Mouse (Mus musculus) lung, postnatal 0 days (tissue): ENCODE data around the gene Pgd. TPM values are rescaled to one million over a fixed set of nuclear protein-coding genes. Genes with fewer than 3 reads are reported as not detected.

Experiments
- ATAC-seq: fragments of 200-750 bp; cut with Nextera tagmentation; 2 replicates; pipeline ENCODE4 v1.8.0; 2017; ENCODE audit warnings: moderate library complexity
- DNase-seq: peaks from one replicate; pipeline ENCODE4 v3.0.0-alpha.2; 2016; ENCODE audit warnings: low spot score
- H3K27ac ChIP-seq: fragments of 300-500 bp; sonication (generic); 2 replicates; pipeline ENCODE4 v1.5.1; 2014; ENCODE audit warnings: antibody characterized with exemption, mild to moderate bottlenecking, low read length, mixed read lengths
- H3K27me3 ChIP-seq: fragments of 300-500 bp; sonication (generic); replicated peaks from 2 replicates; pipeline ENCODE4 v1.6.1; 2014; ENCODE audit warnings: low read length, mixed read lengths; ENCODE audit not compliant: insufficient read depth
- H3K36me3 ChIP-seq: fragments of 300-500 bp; sonication (generic); 2 replicates; pipeline ENCODE4 v1.6.1; 2014; ENCODE audit warnings: low read length, mixed read lengths; ENCODE audit not compliant: insufficient read depth
- H3K4me1 ChIP-seq: fragments of 300-500 bp; sonication (generic); 2 replicates; pipeline ENCODE4 v1.6.1; 2014; ENCODE audit warnings: antibody characterized with exemption, low read depth, low read length, mixed read lengths; ENCODE audit not compliant: insufficient read depth
- H3K4me2 ChIP-seq: fragments of 300-500 bp; sonication (generic); replicated peaks from 2 replicates; pipeline ENCODE4 v1.6.1; 2014; ENCODE audit warnings: low read depth, mild to moderate bottlenecking, low read length, moderate library complexity, mixed read lengths
- H3K4me3 ChIP-seq: fragments of 300-500 bp; sonication (generic); 2 replicates; pipeline ENCODE4 v1.5.1; 2014; ENCODE audit warnings: low read depth, low read length
- H3K9ac ChIP-seq: fragments of 300-500 bp; sonication (generic); replicated peaks from 2 replicates; pipeline ENCODE4 v1.6.1; 2014; ENCODE audit warnings: low read depth, mild to moderate bottlenecking
- H3K9me3 ChIP-seq: fragments of 300-500 bp; sonication (generic); 2 replicates; pipeline ENCODE4 v1.6.1; 2016; ENCODE audit warnings: low read length, mixed read lengths
- CTCF ChIP-seq: IDR thresholded peaks from 2 replicates; pipeline ENCODE4 v1.5.1; 2016; ENCODE audit warnings: antibody characterized with exemption, mild to moderate bottlenecking
- EP300 ChIP-seq: IDR thresholded peaks from 2 replicates; pipeline ENCODE4 v1.6.1; 2016; ENCODE audit warnings: antibody characterized with exemption, mild to moderate bottlenecking, control low read depth
- WGBS: fragments of 180-500 bp; shearing (Covaris S2); extraction: QIAGEN DNeasy Blood & Tissue Kit; methylation state at CpG from one replicate; pipeline ENCODE4 v1.1.7; 2014; 5-methylcytosine and 5-hydroxymethylcytosine counted together
- polyA plus RNA-seq: library from polyadenylated mRNA; unstranded; fragments of >200 nt; fragmentation: Nextera tagmentation; extraction: Ambion mirVana; gene quantifications from 2 replicates; pipeline ENCODE4 v1.2.1, GENCODE M21; 2015

Pgd gene
- polyA plus RNA-seq, 1 experiment from 2014 or later, result 119 TPM

GRCm38 (mm10) chr4:149157415-149157973 is 9.1 kb downstream of the Pgd start:
- TF ChIP-seq CTCF (no peak), EP300 (no peak)
- Histone ChIP-seq H3K36me3 (peaks cover 65% of the 10 kb centered on the region), H3K4me2 (no peak overlapping the region), H3K9me3 (no peaks in the 10 kb centered on the region), H3K27me3 (no peaks in the 10 kb centered on the region), H3K9ac (no peak overlapping the region), H3K4me1 (no peaks in the 10 kb centered on the region), H3K27ac (no peak overlapping the region), H3K4me3 (no peak overlapping the region)
- 81% methylated on average over 8 of the region's 8 CpGs for WGBS
- DNase-seq (no peak), ATAC-seq (no peak)

GRCm38 (mm10) chr4:149155711-149156110 is 10.9 kb downstream of the Pgd start:
- no peak overlapping the region for H3K9ac ChIP-seq
- 71% methylated on average over 6 of the region's 6 CpGs for WGBS

GRCm38 (mm10) chr4:149154859-149155258 is 11.7 kb downstream of the Pgd start:
- H3K4me3 ChIP-seq, result no peak overlapping the region
- no peaks in the 10 kb centered on the region for H3K4me1 ChIP-seq
- H3K4me2 ChIP-seq, result no peak overlapping the region
- no peaks in the 10 kb centered on the region for H3K9me3 ChIP-seq
- ATAC-seq (no peak), DNase-seq (no peak)
- no peak overlapping the region for H3K27ac ChIP-seq
- no peak overlapping the region for H3K9ac ChIP-seq
- peaks cover 59% of the 10 kb centered on the region for H3K36me3 ChIP-seq
- no peaks in the 10 kb centered on the region for H3K27me3 ChIP-seq
- WGBS, result 97% methylated on average over 7 of the region's 7 CpGs
- TF ChIP-seq EP300 (no peak), CTCF (no peak)

More at GRCm38 (mm10) chr4:149155711-149156110, 10.9 kb downstream of the Pgd start:
- Histone ChIP-seq H3K27ac (no peak overlapping the region), H3K9me3 (no peaks in the 10 kb centered on the region), H3K4me2 (no peak overlapping the region), H3K4me1 (no peaks in the 10 kb centered on the region), H3K4me3 (no peak overlapping the region), H3K36me3 (peaks cover 65% of the 10 kb centered on the region), H3K27me3 (no peaks in the 10 kb centered on the region)
- TF ChIP-seq CTCF (no peak), EP300 (no peak)
- DNase-seq (peak; percentile 66), ATAC-seq (peak; percentile 58)

- Histone ChIP-seq H3K9ac (no peak overlapping the region), H3K36me3 (peaks cover 28% of the 10 kb centered on the region), H3K27me3 (no peaks in the 10 kb centered on the region), H3K4me1 (no peaks in the 10 kb centered on the region), H3K27ac (no peak overlapping the region), H3K4me3 (no peak overlapping the region), H3K4me2 (no peak overlapping the region), H3K9me3 (no peaks in the 10 kb centered on the region)
- TF ChIP-seq CTCF (no peak), EP300 (no peak)
- DNase-seq (no peak), ATAC-seq (no peak)
- WGBS, result 92% methylated on average over 11 of the region's 11 CpGs
Observed at GRCm38 (mm10) chr4:149150721-149151120, 15.8 kb downstream of the Pgd start.

GRCm38 (mm10) chr4:149150256-149150655 is 16.3 kb downstream of the Pgd start:
- WGBS, result 81% methylated on average over 11 of the region's 11 CpGs
- H3K36me3 ChIP-seq, result peaks cover 28% of the 10 kb centered on the region

GRCm38 (mm10) chr4:149149611-149150010 is 17.0 kb downstream of the Pgd start:
- no peak overlapping the region for H3K4me2 ChIP-seq
- TF ChIP-seq CTCF, result no peak
- no peak for TF ChIP-seq EP300
- ATAC-seq (peak; percentile 28; the same call in 1 of the 2 replicates), DNase-seq (no peak)
- H3K4me1 ChIP-seq, result no peaks in the 10 kb centered on the region
- H3K27me3 ChIP-seq, result no peaks in the 10 kb centered on the region
- peaks cover 23% of the 10 kb centered on the region for H3K36me3 ChIP-seq
- H3K9me3 ChIP-seq, result no peaks in the 10 kb centered on the region
- no peak overlapping the region for H3K27ac ChIP-seq
- no peak overlapping the region for H3K9ac ChIP-seq
- WGBS, result 46% methylated on average over 7 of the region's 7 CpGs
- H3K4me3 ChIP-seq, result no peak overlapping the region

More at GRCm38 (mm10) chr4:149150256-149150655, 16.3 kb downstream of the Pgd start:
- Histone ChIP-seq H3K9me3 (no peaks in the 10 kb centered on the region), H3K27me3 (no peaks in the 10 kb centered on the region), H3K4me1 (no peaks in the 10 kb centered on the region), H3K4me3 (no peak overlapping the region), H3K9ac (no peak overlapping the region), H3K4me2 (no peak overlapping the region), H3K27ac (no peak overlapping the region)
- DNase-seq (no peak), ATAC-seq (peak; percentile 20; the same call in 1 of the 2 replicates)
- TF ChIP-seq CTCF, result no peak
- TF ChIP-seq EP300, result no peak
